In the genomic region with DNA sequence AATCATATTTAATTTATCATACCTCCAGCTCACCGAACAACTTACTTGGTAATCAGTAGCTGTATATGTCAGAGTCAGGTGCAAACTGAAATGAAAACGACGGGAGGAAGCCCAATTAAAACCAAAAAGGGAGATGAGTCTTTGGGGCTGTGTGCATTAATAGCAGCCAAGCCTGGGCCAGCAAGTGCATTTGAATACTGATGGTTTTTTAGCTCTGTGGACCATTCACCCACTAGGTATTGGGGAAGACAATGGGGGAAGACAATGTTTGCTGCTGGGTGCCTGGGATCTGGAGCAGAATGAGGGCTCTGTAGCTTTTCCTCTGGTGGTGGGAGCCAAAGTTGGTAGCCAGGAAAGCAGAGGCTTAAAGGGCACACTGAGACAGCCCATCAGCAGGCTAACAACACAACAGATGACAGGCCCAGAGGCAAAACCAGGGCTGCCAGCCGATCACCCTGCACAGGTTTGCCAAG, we compare ENCODE assay signal across 12 mouse cellular contexts.
A peak's percentile ranks its signal among the peaks of the same experiment; 100 is the strongest.
DNase-seq lines count a peak whose midpoint lies in the region; ATAC-seq and TF ChIP-seq lines count a peak whose summit lies in the region.
"Had no signal": no experiment of that assay in that cellular context is flagged by ENCODE, and none has a peak within 500 bp of the region (broad histone marks: within the 10 kb centered on the region; RNA-seq: fewer than 3 reads in every experiment).

No protein-coding gene starts in this region.

- H3K36me3 ChIP-seq in forebrain, embryonic 15.5 days: no peaks in the 10 kb centered on the region
- H3K36me3 ChIP-seq in hindbrain, postnatal 0 days (ENCODE audit: insufficient read depth, low read length): no peaks in the 10 kb centered on the region
- no peaks in the 10 kb centered on the region for H3K36me3 ChIP-seq in neural tube, embryonic 12.5 days
- H3K36me3 ChIP-seq: embryonic facial prominence, embryonic 15.5 days; G1E; liver, embryonic 13.5 days had no signal

- TF ChIP-seq POLR2A in brain, embryonic 14.5 days (IDR thresholded peaks at IDR 0.05; ENCODE audit: borderline replicate concordance, extremely low read depth, insufficient read depth, insufficient read length, poor library complexity, severe bottlenecking): no peak

- peak overlapping the region; percentile 27 for H3K27ac ChIP-seq in forebrain, embryonic 15.5 days (replicated peaks)
- H3K27ac ChIP-seq in hindbrain, postnatal 0 days: peak overlapping the region; percentile 48
- H3K27ac ChIP-seq in neural tube, embryonic 12.5 days: peak overlapping the region; percentile 26; the same call in 1 of the 2 replicates
- H3K27ac ChIP-seq: embryonic facial prominence, embryonic 15.5 days; kidney, postnatal 0 days; liver, embryonic 13.5 days had no signal

- no peak overlapping the region for H3K4me3 ChIP-seq in forebrain, embryonic 15.5 days
- no peak overlapping the region for H3K4me3 ChIP-seq in hindbrain, postnatal 0 days (ENCODE audit: low read length)
- no peak overlapping the region for H3K4me3 ChIP-seq in neural tube, embryonic 12.5 days
- H3K4me3 ChIP-seq: embryonic facial prominence, embryonic 15.5 days; liver, embryonic 13.5 days had no signal

- DNase-seq in brain, embryonic 14.5 days (ENCODE audit: low read depth): peak; percentile 74
- DNase-seq in hindbrain, postnatal 0 days (ENCODE audit: low spot score): peak; percentile 35
- no peak for DNase-seq in layer of hippocampus, adult 9-10 months (ENCODE audit: low spot score)
- DNase-seq in heart, postnatal 25 days (ENCODE audit: low spot score): no peak
- no peak for DNase-seq in urinary bladder, postnatal 25 days (ENCODE audit: low spot score)
- DNase-seq: liver, embryonic 13.5 days; lung, postnatal 14 days had no signal

- intact Hi-C loops in heart, postnatal 25 days (cut with DNase I): no loop called here

- WGBS in forebrain, embryonic 15.5 days: 37% methylated on average over 4 of the region's 4 CpGs
- WGBS in hindbrain, postnatal 0 days: 38% methylated on average over 4 of the region's 4 CpGs
- WGBS in neural tube, embryonic 12.5 days: 54% methylated on average over 4 of the region's 4 CpGs

- no peak overlapping the region for H3K9ac ChIP-seq in forebrain, embryonic 15.5 days (replicated peaks)
- no peak overlapping the region for H3K9ac ChIP-seq in hindbrain, postnatal 0 days (replicated peaks; ENCODE audit: low read length)
- H3K9ac ChIP-seq in neural tube, embryonic 12.5 days: no peak overlapping the region
- H3K9ac ChIP-seq: embryonic facial prominence, embryonic 15.5 days; liver, embryonic 13.5 days had no signal

- TF ChIP-seq CTCF in brain, embryonic 14.5 days (IDR thresholded peaks at IDR 0.05; ENCODE audit: borderline replicate concordance, extremely low read depth, insufficient read depth, insufficient read length): no peak
- no peak for TF ChIP-seq CTCF in hindbrain, postnatal 0 days (IDR thresholded peaks at IDR 0.05; ENCODE audit: low read depth)

- no peaks in the 10 kb centered on the region for H3K9me3 ChIP-seq in forebrain, embryonic 15.5 days
- H3K9me3 ChIP-seq in hindbrain, postnatal 0 days (ENCODE audit: low read length): 0 out of 2 replicates have a peak, but pooled peaks cover 4% of the 10 kb centered on the region
- no peaks in the 10 kb centered on the region for H3K9me3 ChIP-seq in neural tube, embryonic 12.5 days
- H3K9me3 ChIP-seq: embryonic facial prominence, embryonic 15.5 days; liver, embryonic 13.5 days had no signal

- peak; percentile 56 for ATAC-seq in forebrain, embryonic 15.5 days (replicated peaks)
- ATAC-seq in hindbrain, postnatal 0 days: peak; percentile 67
- ATAC-seq in neural tube, embryonic 12.5 days (ENCODE audit: low FRiP score, low read depth): peak; percentile 62

- H3K27me3 ChIP-seq in forebrain, embryonic 15.5 days: no peaks in the 10 kb centered on the region
- no peaks in the 10 kb centered on the region for H3K27me3 ChIP-seq in hindbrain, postnatal 0 days (ENCODE audit: insufficient read depth, low read length)
- H3K27me3 ChIP-seq in neural tube, embryonic 12.5 days (replicated peaks): no peaks in the 10 kb centered on the region
- H3K27me3 ChIP-seq: embryonic facial prominence, embryonic 15.5 days; liver, embryonic 13.5 days had no signal

- H3K4me2 ChIP-seq in forebrain, embryonic 15.5 days (replicated peaks): no peak overlapping the region
- no peak overlapping the region for H3K4me2 ChIP-seq in hindbrain, postnatal 0 days (ENCODE audit: low read depth, low read length)
- no peak overlapping the region for H3K4me2 ChIP-seq in neural tube, embryonic 12.5 days (replicated peaks)
- H3K4me2 ChIP-seq: embryonic facial prominence, embryonic 15.5 days; liver, embryonic 13.5 days had no signal

- H3K4me1 ChIP-seq in forebrain, embryonic 15.5 days: peaks cover 13% of the 10 kb centered on the region
- H3K4me1 ChIP-seq in hindbrain, postnatal 0 days (ENCODE audit: insufficient read depth, low read length): no peaks in the 10 kb centered on the region
- peaks cover 9% of the 10 kb centered on the region; the same call in 1 of the 2 replicates for H3K4me1 ChIP-seq in neural tube, embryonic 12.5 days
- H3K4me1 ChIP-seq: embryonic facial prominence, embryonic 15.5 days; liver, embryonic 13.5 days had no signal

Comparison
In these comparisons a context has a peak if more than half of its experiments do, and no peak if none do; other contexts are left out.
1. DNase-seq: peak in brain, embryonic 14.5 days (single experiment) and hindbrain, postnatal 0 days (single experiment); none in layer of hippocampus, adult 9-10 months (single experiment), heart, postnatal 25 days (single experiment) and urinary bladder, postnatal 25 days (single experiment).
2. Peak in every context shown above with its lines, with median percentiles within 50 percentile points of each other: ATAC-seq and H3K27ac ChIP-seq.